Mouse (Mus musculus) layer of hippocampus, adult 8-10 months (tissue): ENCODE results near the gene Kcnk13. TPM values are rescaled to one million over a fixed set of nuclear protein-coding genes. Genes with fewer than 3 reads are reported as not detected.
"Not testable (repeated sequence)": the region's sequence is repeated elsewhere in the genome, so short reads cannot be mapped to it uniquely, and the experiment has no call there.

Experiments used
- DNase-seq, 2 experiments: peaks; one replicate each; pipeline ENCODE4 v3.0.0; 2022; ENCODE audit warnings: low spot score in 2 of 2
- total RNA-seq, 4 experiments: library from RNA; stranded (reverse); gene quantifications; 2 replicates each; pipeline ENCODE4 v1.2.4; 2022

The Kcnk13 gene
- total RNA-seq, 4 experiments from 2014 or later = 8.7 to 10.1 (median 8.9) TPM

DNA sequence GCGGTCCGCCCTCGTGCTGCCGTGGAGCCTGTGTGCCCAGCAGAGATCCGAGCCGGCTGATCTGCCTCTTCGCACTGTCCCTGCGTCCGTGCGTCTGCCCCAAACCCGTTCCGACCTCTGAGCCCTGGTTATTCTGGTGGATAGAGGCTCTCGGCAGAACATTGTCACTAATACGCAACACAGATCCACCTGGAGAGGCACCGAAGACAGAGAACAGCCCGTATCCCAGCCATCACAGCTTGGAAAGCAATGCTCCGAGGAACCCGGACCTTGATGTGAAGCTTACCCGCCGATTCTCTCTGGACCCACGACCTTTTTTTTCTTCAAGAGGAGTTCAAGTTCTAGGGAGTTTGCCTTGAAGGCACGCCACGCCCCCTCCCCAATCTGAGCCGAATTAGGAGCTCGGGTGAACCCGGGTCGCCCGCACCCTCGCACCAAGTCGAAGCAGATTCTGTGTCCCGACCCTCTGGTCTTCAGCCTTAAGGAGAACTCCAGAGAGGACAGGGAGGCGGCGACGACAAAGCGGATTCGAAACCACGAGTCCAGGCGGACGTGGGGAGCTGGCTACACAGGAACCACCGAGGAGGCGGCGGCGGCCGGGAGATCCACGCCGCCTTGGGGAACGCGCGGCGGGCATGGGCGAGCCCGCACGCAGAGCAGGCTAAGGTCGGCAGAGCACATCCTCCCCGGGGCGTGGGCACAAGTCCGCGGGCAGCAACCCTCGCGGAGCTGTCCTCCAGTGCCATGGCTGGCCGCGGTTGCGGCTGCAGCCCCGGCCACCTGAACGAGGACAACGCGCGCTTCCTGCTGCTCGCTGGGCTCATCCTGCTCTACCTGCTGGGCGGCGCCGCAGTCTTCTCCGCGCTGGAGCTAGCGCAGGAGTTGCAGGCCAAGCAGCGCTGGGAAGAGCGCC is 1.2 kb downstream of the Kcnk13 start:
- no peak for DNase-seq

DNA sequence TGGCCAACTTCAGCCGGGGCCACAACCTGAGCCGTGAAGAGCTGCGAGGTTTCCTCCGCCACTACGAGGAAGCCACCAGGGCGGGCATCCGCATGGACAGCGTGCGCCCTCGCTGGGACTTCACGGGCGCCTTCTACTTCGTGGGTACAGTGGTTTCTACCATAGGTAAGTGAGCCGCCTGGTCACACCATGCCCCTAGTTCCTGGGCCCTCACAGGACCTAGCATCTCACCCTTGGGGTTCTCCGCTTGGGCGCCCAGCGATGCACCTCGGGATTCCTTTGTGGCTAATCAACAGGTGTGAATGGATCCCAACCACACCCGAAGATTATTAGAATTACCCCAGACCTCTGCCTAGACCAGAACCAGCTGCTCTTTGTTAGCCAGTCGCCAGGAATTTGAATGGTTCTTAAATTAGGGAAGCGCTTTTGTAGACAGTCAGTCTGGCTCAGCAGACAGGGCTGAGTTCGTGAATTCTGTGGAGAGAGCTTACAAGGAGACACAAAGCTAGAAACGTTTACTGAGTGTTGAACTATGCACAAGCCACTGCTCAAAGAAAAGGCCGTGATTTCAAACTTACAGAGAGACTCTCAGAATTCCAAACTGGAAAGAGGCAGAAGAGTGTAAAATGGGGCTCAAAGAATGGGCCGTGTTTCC is 1.9 kb downstream of the Kcnk13 start:
- no peak for DNase-seq

DNA sequence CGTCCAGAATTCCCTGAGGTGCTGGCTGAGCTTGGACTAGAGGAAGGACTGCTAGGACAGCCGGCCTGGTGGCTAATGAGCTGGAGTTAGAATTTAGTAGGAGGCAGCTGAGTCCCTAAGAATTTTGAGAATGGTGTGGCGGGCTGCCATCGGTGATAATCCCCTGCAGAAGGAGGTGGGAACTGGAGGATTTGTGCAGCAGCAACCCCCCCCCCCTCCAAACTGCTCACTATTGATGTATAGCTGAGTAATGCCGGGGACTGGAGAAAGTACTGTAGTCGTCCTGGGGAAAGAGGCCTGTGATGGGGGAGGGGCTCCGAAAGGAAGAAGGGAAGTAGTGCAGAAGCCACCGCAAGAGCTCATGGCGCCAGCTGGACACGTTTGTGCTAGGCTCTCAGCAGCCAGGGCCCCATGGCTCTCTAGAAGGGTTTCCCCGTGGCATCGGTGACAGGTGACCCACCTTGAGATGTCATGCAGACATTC is 2.6 kb downstream of the Kcnk13 start:
- DNase-seq = no peak

DNA sequence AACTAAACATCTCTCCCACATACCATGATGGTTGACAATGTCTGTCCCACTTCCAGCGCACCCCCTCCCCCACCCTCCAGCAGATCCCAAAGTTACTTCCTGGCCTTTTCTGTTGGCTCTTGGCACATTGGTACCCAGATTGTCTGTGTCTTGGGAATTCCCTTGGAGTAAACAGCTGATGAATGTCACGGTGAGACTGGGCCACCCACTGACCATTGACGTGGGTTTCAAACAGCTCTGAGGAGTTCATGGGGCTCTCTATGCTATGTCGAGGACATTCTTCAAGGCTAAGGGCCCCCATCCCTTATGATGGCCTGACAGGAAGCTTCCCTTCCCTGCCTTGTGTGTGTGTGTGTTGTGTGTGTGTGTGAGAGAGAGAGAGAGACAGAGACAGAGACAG is 5.6 kb downstream of the Kcnk13 start:
- no peak for DNase-seq

DNA sequence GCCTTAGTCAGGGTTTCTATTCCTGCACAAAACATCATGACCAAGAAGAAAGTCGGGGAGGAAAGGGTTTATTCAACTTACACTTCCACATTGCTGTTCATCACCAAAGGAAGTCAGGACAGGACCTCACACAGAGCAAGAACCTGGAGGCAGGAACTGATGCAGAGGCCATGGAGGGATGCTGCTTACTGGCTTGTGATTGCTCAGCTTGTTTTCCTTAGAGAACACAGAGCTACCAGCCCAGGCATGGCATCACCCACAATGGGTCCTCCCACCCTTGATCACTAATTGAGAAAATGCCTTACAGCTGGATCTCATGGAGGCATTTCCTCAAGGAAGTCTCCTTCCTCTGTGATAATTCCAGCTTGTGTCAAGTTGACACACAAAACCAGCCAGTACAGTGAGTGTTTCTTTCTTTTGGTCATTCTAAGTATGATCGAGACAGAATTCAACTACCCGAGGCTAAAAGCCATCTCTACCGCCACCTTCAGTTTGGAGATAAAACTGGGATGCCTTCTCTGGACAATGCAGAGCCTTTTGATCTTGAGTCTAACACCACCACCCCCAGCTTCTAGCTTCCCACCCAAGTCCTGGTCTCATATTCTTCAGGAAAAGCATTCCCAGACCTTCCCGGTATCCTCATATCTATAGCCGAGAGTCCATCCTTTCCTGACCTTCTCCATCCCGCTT is 7.1 kb downstream of the Kcnk13 start:
- not testable (repeated sequence) for DNase-seq

DNA sequence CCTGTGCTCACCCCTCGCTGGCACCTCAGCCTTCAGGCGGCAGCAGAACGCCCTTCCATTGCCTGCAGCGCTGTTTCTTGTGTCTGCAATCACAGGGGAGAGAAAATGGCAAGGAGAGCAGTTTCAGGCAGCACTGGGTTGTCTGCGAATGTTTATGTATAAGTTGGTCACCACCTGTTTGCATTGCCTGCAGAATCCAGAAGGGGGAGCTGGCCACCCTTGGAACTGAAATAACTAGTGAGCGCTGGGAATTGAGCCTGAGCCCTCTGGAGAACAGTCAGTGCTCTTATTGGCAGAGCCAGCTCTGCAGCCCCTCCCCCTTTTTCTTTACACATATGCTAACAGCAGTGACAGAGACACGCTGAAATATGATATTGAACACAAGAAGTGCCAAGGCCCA is 8.5 kb downstream of the Kcnk13 start:
- no peak for DNase-seq

DNA sequence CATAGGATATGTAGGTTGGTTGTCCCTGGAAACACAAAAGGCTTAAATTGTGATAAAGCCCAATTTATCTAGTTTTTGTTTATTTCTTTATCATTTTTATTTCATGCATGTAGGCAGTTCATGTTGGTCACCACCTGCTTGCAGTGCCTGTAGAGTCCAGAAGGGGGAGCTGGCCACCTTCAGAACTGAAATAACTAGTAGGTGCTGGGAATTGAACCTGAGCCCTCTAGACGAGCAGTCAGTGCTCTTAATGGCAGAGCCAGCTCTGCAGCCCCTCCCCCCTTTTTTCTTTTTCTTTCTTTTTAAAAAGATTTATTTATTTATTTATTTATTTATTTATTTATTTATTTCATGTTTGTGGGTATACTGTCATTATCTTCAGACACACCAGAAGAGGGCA is 9.4 kb downstream of the Kcnk13 start:
- no peak for DNase-seq

DNA sequence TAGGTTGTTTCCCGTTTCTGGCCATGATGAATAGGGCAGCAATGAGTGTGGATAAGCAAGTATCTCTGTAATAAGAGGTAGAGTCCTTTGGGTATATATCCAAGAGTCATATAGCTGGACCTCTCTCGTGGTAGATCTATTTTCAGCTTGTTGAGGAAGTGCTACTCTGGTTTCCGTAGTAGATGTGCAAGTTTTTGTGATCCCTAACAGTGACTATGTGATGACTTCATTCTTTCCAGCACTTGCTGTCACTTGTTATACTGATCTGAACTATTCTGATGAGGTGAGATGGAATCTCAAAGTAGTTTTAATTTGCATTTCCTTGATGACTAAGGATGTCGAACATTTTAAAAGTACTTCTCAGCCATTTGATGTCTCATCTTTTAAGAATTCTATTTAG is 15.2 kb downstream of the Kcnk13 start:
- DNase-seq = no peak

DNA sequence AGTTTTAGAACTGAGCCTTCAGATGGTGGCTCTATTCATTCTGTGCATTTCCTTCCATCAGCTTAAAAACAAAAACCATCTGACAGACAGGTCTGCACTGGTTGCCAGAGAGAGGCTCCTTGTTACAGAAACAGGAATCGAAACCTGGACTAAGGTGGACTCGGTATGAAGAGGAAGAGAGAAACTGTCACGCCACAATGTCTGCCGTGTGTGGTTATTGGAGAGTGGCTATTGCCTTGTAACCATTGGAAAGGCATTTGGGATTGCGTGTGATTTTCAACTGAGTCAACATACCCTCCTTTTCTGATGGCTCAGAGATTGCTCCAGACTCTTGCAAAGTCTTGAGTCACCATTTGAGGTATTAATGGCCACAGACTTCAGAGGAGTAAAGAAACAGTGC is 22.5 kb downstream of the Kcnk13 start:
- DNase-seq = no peak

DNA sequence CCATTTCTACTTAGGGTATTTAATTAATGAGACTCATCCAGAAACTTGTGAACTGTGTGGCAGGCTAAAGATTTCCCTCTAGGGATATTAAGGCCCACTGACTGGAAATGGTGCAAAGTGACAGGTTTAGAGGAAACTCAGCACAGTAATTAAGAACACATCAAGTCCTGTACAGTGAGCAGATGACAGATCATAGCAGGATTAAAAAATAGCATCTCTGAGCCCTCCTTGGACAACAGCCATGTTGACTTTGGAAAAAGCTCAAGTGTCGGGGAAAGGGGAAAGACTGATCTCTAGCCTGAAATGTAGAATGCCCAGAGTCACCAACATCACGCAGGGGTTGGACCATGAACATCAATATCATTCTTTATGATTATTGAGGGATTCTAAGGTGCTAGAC is 23.8 kb downstream of the Kcnk13 start:
- no peak for DNase-seq

DNA sequence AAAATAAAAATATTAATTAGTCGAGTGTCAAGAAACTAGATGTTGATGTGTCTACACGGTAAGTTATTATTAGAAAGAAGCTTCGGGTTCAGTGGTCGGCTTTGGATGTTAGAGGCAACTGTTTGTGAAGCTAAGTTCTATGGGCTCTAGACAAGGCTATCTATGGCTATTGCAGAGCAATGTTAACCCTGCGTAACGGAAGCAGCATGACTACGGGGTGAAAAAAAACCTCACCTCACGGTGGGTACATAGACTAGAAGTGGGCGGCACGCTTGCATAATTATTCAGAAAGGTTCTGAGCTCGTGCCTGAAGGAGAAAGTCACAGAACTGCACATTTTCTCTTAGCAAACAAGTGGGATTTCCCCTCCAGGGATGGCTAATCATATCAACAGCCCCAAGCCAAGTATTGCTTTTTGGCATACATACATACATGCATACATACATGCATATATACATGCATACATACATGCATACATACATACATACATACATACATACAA is 28.1 kb downstream of the Kcnk13 start:
- DNase-seq = no peak

DNA sequence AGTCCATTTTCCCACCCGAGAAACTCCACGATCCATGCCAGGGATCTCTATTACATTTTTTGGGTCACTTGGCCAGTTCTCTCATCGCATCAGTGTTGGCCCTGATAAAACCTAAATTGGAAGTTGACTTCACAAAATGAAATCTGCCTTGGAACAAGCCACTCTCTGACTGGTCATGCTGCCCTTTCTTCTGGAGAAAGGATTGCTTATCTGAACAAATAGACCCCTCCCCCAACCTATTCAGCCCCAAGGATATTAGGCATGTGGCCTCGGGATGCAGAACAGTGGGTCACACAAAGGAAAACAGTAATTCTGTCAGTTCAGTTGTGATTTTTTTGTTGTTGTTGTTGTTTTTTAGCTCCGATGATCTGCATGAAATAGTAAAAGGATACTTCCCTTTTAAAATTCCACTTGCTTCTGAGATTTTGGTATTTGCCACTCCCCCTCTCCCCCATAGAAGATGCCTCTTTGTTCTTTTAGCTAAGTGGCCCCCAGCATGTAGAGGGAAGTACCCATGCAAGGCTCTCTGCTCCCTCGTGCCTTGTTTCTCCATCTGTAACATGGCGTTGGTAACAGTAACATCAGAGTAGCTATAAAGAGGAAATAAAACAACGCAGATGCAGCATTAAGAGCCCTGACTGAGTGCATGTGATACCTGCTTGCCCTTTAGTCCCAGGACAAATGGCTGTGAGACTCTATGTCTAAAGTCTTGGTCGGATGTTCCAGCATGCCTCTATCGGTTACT is 29.0 kb downstream of the Kcnk13 start:
- DNase-seq = no peak

DNA sequence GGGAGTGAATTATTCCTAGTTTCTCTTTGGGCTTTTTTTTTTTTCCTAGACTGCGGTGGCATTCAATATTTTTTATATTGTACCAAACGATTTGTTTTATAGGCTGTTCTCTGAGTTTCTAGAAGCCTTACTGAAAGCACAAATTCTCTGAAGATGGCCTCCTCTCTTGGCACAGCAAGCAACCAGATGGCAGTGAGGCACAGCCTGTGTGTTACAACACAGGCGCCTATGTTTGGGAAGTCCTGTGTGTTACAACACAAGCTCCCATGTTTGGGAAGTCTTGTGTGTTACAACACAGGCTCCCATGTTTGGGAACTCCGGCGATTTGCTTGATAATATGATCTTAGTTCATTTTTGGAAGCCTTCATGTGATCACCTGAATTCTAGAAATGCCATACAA is 31.7 kb downstream of the Kcnk13 start:
- peak; percentile 37 to 50 for DNase-seq

DNA sequence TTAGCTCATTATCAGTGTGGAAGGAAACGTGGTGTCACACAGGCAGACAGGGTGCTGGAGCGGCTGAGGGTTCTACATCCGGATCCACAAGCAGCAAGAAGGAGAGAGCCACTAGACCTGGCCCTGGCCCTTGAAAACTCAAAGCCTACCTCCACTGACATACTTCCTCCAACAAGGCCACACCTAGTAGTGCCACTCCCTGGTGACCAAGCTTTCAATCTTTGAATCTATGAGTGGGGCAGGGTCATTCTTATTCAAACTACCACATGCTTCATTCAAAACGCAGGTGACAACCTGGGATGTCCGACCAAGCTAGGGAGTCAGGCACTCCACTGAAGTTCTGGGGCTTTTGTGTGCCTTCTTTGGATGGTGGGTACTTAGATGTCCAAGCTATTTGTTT is 35.4 kb downstream of the Kcnk13 start:
- DNase-seq = no peak

DNA sequence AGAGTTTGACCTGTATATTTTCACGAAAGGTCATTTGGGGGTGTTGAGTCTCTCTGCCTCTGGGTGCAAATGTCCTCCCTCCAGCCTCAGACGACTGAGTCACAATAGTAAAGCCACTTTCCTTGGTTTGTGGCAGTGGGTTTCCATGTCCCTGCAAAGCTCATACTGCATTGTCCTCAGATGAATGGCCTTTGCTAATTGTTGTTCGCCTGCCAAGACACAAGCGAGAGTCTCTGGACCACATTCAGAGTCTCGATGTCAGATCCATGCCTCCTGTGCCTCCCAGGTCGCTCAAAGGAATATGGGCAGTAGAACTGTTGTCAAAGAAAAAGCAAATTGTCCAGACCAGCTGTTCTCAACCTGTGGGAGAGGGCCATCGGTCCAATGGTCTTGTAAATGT is 36.1 kb downstream of the Kcnk13 start:
- no peak for DNase-seq

DNA sequence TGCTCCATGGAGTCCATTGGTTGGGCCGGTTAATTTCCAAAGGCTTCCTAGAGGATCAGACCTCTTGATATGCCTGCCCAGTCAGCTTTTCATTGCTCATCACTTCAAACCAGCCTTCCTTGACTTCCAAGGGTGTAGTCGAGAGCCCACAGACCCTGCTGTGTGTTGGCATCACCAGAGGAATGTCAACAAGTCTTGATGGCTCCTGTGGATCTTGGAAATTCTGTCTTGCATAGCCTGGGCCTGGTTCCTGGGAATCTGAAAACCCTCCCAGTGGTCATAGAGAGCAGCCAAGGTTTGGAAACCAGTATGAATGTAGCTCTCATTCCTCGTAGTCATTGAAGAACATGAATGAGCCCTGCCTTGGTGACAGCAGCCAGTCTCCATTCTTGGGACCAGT is 36.9 kb downstream of the Kcnk13 start:
- no peak for DNase-seq

DNA sequence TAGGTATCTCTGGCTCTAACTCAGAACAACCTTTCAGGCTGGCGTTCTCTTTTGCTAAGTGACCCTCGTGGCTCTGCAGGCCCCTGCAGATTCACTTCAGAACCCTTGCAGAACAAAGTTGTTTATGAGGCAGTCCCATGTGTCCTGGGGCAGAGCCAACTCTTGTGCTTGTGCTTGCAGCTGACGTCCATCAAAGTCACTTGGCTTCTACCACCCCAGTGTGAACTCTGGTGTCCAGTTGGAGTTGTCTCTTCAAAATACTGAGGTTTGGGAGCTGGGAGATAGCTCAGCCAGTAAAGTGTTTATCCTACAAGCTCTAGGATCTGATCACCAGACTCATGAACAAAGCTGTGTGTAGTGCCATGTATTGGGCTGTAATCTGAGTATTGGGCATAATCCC is 37.6 kb downstream of the Kcnk13 start:
- DNase-seq = no peak

DNA sequence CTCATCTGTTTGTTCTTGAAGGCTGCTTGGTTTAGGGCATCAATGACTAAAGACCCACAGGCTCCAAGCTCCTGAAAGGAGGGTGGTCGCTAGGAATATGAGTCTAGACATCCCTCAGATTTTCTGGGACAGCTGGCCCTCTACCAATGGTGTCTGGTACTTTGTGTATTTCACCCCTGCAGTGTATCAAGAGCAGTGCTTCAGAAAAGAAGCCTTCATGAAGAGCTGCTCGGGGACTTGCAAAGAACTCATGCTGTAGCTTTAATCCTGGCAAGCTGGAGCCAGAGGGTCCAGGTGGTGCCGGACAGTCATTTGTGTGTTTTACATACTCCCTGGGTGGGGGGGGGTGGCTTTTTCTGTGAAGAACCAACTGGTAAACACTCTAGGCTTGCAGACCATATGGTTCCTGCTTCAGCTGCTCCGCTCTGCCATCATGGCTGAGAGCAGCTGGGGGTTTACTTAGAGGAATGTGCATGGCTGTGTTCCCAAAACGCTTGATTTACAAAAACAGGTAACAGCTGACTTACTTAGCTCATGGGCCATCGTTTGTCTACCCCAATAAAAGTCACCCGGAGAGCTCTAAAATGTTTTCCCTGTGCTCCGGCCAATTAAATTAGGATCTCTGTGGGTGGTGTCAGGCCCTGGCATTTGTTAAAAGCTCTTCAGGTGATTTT is 38.8 kb downstream of the Kcnk13 start:
- peak; percentile 48 to 54 for DNase-seq

DNA sequence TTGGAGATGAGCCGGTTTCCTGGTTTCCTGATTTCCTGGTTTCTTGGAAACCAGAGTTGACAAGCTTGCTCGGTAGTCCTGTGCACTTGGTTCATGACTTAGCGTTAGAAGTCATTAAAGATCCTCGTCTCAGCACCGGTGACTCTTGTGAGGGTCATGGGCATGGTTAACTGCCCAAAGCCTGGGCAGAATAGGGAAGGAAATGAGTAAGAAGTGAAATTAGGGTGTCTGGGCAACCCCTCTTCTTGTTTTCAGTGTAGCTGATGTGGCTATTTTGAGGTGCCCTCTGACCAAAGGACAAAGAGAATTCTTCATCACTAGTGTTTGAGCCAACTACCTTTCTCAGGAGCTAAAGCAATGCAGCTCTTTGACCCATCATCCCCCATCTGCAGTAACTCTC is 41.0 kb downstream of the Kcnk13 start:
- DNase-seq = no peak

DNA sequence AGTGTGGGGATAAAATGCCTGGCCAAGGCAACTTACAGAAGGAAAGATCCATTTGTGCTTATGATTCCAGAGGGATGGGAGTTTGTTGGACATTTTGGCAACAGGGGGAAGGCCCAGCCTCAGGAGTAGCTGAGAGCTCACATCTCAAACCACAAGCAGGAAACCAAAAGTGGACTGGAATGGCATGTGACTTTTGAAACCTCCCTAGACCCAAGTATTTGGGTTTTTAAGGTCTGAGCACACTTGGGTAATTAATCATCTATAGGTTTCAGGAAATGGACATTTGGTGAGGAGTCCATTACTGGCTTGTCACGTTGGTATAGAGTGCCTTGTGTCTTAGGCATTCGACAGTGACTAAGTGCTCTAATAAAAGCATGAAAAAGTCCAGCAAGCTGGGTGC is 42.4 kb downstream of the Kcnk13 start:
- no peak for DNase-seq

DNA sequence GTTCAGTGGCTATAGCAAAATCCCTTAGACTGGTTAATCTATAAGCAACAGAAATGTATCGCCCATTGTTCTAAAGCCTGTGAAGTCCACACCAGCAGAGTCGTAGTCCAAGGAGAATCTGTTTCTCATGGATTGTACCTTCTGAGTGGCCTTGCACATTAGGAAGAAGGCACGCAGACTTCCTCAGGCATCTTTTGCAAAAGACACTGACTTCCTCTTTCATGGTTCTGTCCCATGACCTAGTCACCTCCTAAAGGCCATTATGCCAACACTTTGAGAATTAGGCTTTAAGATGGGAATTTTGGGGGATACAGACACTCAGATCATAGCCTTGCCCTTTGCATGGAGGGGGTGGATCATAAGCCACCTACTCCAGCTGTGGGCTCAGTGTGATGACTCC is 48.5 kb downstream of the Kcnk13 start:
- no peak for DNase-seq
